Mouse (Mus musculus) layer of hippocampus, adult 8-10 months (tissue): ENCODE data around the gene Riok2. TPM values are rescaled to one million over a fixed set of nuclear protein-coding genes. Genes with fewer than 3 reads are reported as not detected.

Experiments
- DNase-seq, 2 experiments: peaks; one replicate each; pipeline ENCODE4 v3.0.0; 2022; ENCODE audit warnings: low spot score in 2 of 2
- total RNA-seq, 4 experiments: library from RNA; stranded (reverse); gene quantifications; 2 replicates each; pipeline ENCODE4 v1.2.4; 2022

Gene Riok2
- total RNA-seq, 4 experiments from 2014 or later = 20.1 to 23.9 (median 21.9) TPM

DNA sequence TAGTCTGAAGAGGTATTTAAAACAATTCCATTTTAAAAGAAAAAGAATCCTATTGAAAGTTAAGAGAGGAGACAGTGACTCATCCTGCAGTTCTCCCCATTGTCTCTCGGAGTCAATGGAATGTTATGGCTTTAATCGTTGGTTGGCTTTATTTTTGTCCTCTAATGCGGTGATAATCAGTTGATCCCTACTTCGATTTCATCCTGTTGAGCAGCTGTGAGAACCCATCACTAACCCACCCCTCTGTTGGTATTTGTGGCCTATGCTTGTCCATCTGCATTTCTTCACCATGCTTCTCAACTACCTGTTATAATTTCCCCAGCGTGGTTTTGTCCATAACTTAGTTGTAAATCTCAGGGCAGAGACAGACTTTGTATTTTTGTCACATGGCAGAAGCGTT, 34.0 kb downstream of the Riok2 start:
- DNase-seq = no peak

- DNase-seq = no peak
These were observed 34.8 kb downstream of the Riok2 start for GRCm38 (mm10) chr17:17408720-17409478.

- peak; percentile 41 to 54 for DNase-seq
These were observed 35.5 kb downstream of the Riok2 start for GRCm38 (mm10) chr17:17409601-17410000.

GRCm38 (mm10) chr17:17411443-17411842, 37.3 kb downstream of the Riok2 start:
- DNase-seq = no peak

- no peak for DNase-seq
These were observed 38.1 kb downstream of the Riok2 start for GRCm38 (mm10) chr17:17412176-17412575.

- no peak for DNase-seq
These were observed 40.1 kb downstream of the Riok2 start for GRCm38 (mm10) chr17:17414206-17414605.

DNA sequence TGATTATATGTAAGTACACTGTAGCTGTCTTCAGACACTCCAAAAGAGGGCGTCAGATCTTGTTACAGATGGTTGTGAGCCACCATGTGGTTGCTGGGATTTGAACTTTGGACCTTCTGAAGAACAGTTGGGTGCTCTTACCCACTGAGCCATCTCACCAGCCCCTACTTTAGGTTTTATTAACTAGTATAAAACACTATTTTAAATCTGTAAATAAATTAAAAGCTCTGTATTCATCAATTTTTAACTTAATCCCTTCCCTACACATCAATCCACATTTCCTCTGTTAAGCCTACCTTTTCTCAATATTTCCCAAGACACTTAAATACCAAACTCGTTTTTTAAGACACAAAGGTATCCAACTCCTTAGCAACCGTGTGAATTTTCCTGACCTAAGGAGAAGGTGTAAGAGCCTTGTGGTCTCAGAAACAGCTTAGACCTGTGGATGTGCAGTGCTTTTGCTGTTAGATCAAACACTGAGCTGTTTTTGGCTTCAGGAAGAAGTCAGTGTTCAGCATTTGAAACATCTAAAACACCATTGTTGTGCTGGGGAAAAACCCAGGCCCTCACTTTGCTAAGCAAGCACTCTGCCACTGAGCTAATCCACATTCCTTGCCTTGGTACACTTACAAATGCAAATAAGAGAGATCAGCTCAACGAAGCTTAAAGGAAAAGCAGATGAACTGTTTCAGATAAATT, 50.6 kb downstream of the Riok2 start:
- DNase-seq = no peak

DNA sequence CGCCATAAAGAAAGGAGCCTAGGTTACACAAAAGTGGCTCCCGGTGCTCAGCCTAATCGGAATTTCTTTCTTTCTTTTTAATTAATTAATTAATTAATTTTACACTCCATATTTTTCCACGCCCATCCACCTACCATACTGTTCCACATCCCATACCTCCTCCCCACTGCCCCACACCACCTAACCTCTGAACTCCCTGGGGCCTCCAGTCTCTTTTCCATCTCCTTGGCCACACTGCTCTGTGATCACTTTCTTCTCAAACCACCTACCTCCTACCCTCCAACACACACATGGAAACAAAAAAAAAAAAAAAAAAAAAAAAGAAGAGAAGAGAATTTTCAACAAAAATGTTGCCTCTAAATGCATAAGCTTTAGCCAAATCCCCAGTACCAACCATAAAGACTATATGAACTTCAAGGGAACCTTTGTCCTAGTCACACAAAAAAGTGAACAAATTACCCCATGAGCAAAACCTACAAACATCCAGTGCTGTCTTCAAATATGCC, 51.3 kb downstream of the Riok2 start:
- DNase-seq = no peak

DNA sequence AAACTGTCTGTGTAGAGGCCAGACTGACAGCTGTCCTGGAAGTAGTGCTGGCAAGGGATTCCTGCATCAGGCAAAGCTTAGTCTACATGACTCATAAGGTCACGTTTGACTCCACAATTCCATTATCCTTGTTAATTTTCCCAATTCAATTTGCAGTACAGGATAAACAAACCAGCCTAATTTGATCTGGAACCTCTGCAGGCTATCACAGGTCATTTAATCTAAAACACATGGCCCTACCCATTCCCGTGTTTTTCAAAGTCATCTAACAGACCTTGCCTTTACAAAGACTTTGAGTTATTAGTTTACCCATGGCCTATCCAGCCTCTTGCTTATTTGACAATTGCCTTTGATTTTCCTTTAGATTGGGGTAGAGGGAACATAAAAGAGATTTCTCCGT, 51.8 kb downstream of the Riok2 start:
- DNase-seq = no peak

DNA sequence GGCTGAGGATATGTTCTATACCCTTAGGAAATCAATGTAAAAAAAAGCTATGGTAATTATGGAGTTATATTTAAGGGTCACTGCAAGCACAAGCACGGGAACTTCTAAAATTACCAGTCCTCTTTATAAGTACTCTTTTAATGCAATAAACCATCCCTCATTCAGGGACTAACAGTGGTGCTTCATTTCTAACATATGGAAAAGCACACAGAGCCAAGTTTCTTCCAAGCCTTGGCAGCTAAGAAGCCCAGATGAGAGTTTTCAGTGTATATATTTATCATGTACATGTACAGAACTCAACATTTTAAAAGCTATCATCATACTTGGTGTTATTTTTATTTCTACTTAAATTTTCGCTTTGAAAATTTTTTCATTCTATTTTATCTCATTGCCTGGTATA, 54.8 kb downstream of the Riok2 start:
- DNase-seq = no peak

DNA sequence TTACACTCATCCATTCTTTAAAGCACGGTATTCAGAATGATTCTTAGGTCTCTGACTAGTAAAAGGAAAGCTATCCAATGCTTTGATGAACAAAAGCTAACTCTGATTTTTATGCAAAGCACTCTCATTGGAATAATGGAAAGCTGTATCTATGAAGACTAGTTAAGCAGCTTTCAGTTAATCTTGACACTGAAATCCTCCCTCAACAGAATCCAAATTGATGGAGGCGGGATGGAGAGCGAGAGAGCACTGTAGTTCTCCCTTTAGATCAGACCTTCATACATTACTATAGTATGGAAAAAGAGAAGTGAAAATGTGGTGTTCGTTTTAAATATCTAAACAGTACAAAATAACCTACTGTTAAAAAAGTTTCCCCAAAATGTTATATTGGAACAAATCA, 59.6 kb downstream of the Riok2 start:
- no peak for DNase-seq

GRCm38 (mm10) chr17:17438576-17439191, 64.6 kb downstream of the Riok2 start:
- no peak for DNase-seq

DNA sequence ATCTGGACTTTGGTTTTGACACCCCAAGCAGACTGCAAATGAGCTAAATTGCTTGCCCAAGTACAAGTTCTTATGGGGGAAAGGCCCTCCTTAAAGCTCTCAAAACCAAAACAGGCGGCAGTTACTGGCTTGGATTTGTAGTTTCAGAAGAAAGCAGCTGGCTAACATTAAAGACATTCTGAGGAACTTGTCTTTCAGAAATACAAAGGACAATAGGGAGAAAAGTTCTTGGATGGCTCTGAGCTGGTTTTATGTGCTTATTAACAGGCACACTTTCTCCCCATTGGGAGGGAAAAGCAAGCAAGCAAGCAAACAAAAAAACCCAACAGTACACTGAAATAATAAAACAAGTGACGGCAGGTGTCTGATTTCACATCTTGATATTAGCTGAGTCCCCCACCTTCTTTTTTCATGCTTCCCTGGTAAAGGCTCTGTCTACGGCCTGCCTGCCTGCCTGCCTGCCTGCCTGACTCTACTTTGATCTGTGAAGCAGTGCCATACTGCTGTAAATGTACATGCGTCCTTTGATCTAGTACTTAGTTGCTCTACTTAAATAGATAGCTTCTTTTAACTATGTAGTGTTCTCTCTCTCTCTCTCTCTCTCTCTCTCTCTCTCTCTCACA, 67.9 kb downstream of the Riok2 start:
- no peak for DNase-seq

GRCm38 (mm10) chr17:17444297-17444886, 70.3 kb downstream of the Riok2 start:
- no peak for DNase-seq

Other genes with a start within 250 kb of the Riok2 start
- 10 to 100 TPM; 64.0 to 78.4 (median 71.9) TPM for gene Lix1, start 28.4 kb downstream of the Riok2 start, total RNA-seq